Mouse (Mus musculus) thymus, adult 2 months (tissue): ENCODE measurements at regions not wholly inside any gene's neighbourhood (a gene's known extent, or its start where the extent isn't known, plus 50 kb on each side); places are given as distances from the start of the nearest gene placed in this dataset.

ENCODE experiments used
- CTCF ChIP-seq: fragments of 200-500 bp; IDR thresholded peaks from 2 replicates; pipeline ENCODE4 v1.5.1; 2012; ENCODE audit warnings: mild to moderate bottlenecking, control low read depth, low read length, moderate library complexity, borderline replicate concordance; ENCODE audit not compliant: control insufficient read depth, poor library complexity, insufficient read depth; ENCODE audit errors: extremely low read depth
- POLR2A ChIP-seq: fragments of 200-500 bp; IDR thresholded peaks from 2 replicates; pipeline ENCODE4 v1.6.1; 2012; ENCODE audit warnings: mild to moderate bottlenecking, low read length, control low read depth, moderate library complexity; ENCODE audit not compliant: control insufficient read depth, poor library complexity, insufficient read depth; ENCODE audit errors: extremely low read depth

DNA sequence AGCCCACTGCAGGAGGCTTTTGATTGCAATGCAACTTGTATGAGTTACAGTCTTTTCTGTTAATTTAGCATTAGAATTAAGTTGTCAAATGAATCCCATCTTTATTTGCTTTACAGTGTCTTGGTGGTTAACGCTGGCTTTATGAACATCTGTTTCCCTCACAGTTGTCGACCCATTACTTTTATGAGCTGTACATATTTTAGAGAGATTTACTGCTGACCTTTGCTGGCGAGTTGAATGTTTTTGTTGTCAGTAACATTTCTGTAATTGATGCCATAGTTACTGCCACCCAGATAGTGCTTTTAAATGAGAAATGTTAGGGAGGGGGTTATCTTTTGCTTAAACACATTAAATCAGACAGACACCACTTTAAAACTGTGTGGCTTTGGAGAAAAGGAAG lies 127.5 kb upstream of the Tle4 start:
- TF ChIP-seq CTCF (no peak), POLR2A (no peak)
